Mouse (Mus musculus): Measurements from ENCODE around the gene Fcmr. TPM values are rescaled to one million over a fixed set of nuclear protein-coding genes. Genes with fewer than 3 reads are reported as not detected.

The Fcmr gene
- polyA plus RNA-seq, 1 experiment from 2014 or later, result 1.6 TPM

- no peaks in the 10 kb centered on the region for H3K36me3 ChIP-seq (ENCODE audit: control insufficient read depth, insufficient read depth, low read length)
- H3K9ac ChIP-seq (ENCODE audit: low read depth, low read length), result no peak overlapping the region
- H3K4me2 ChIP-seq, result no peak overlapping the region
- H3K4me3 ChIP-seq (ENCODE audit: low read depth, low read length), result no peak overlapping the region
- no peak for ATAC-seq (replicated peaks; ENCODE audit: insufficient number of reproducible peaks, low FRiP score, low TSS enrichment)
- H3K27ac ChIP-seq (ENCODE audit: low read depth, low read length), result no peak overlapping the region
- H3K9me3 ChIP-seq (replicated peaks; ENCODE audit: control insufficient read depth, low read length), result no peaks in the 10 kb centered on the region
- H3K4me1 ChIP-seq (ENCODE audit: control insufficient read depth, insufficient read depth, low read length), result peaks cover 8% of the 10 kb centered on the region; the same call in 1 of the 2 replicates
- WGBS (ENCODE audit: insufficient replicate concordance), result 81% methylated on average over 10 of the region's 10 CpGs
- 0 out of 2 replicates have a peak, but pooled peaks cover 3% of the 10 kb centered on the region for H3K27me3 ChIP-seq (ENCODE audit: control insufficient read depth, insufficient read depth, low read length)
Measured at GRCm38 (mm10) chr1:130849530-130850214, 15.8 kb upstream of the Fcmr start.

GRCm38 (mm10) chr1:130850405-130850804, 15.1 kb upstream of the Fcmr start:
- Histone ChIP-seq H3K27ac (ENCODE audit: low read depth, low read length) (no peak overlapping the region), H3K4me2 (no peak overlapping the region), H3K36me3 (ENCODE audit: control insufficient read depth, insufficient read depth, low read length) (no peaks in the 10 kb centered on the region), H3K4me3 (ENCODE audit: low read depth, low read length) (no peak overlapping the region), H3K9ac (ENCODE audit: low read depth, low read length) (no peak overlapping the region), H3K27me3 (ENCODE audit: control insufficient read depth, insufficient read depth, low read length) (0 out of 2 replicates have a peak, but pooled peaks cover 3% of the 10 kb centered on the region), H3K4me1 (ENCODE audit: control insufficient read depth, insufficient read depth, low read length) (peaks cover 8% of the 10 kb centered on the region; the same call in 1 of the 2 replicates), H3K9me3 (replicated peaks; ENCODE audit: control insufficient read depth, low read length) (no peaks in the 10 kb centered on the region)
- no peak for ATAC-seq (replicated peaks; ENCODE audit: insufficient number of reproducible peaks, low FRiP score, low TSS enrichment)
- WGBS (ENCODE audit: insufficient replicate concordance), result 52% methylated on average over 5 of the region's 5 CpGs

GRCm38 (mm10) chr1:130854819-130855218, 10.7 kb upstream of the Fcmr start:
- no peaks in the 10 kb centered on the region for H3K27me3 ChIP-seq (ENCODE audit: control insufficient read depth, insufficient read depth, low read length)
- ATAC-seq (replicated peaks; ENCODE audit: insufficient number of reproducible peaks, low FRiP score, low TSS enrichment), result no peak

GRCm38 (mm10) chr1:130855723-130856122, 9.7 kb upstream of the Fcmr start:
- Histone ChIP-seq H3K27ac (ENCODE audit: low read depth, low read length) (no peak overlapping the region), H3K4me1 (ENCODE audit: control insufficient read depth, insufficient read depth, low read length) (peaks cover 1% of the 10 kb centered on the region; the same call in 1 of the 2 replicates), H3K9ac (ENCODE audit: low read depth, low read length) (no peak overlapping the region), H3K27me3 (ENCODE audit: control insufficient read depth, insufficient read depth, low read length) (no peaks in the 10 kb centered on the region), H3K4me3 (ENCODE audit: low read depth, low read length) (no peak overlapping the region), H3K9me3 (replicated peaks; ENCODE audit: control insufficient read depth, low read length) (no peaks in the 10 kb centered on the region), H3K4me2 (no peak overlapping the region), H3K36me3 (ENCODE audit: control insufficient read depth, insufficient read depth, low read length) (no peaks in the 10 kb centered on the region)
- no peak for ATAC-seq (replicated peaks; ENCODE audit: insufficient number of reproducible peaks, low FRiP score, low TSS enrichment)
- WGBS (ENCODE audit: insufficient replicate concordance), result 77% methylated on average over 2 of the region's 2 CpGs

More at GRCm38 (mm10) chr1:130854819-130855218, 10.7 kb upstream of the Fcmr start:
- Histone ChIP-seq H3K9ac (ENCODE audit: low read depth, low read length) (no peak overlapping the region), H3K4me1 (ENCODE audit: control insufficient read depth, insufficient read depth, low read length) (peaks cover 8% of the 10 kb centered on the region; the same call in 1 of the 2 replicates), H3K9me3 (replicated peaks; ENCODE audit: control insufficient read depth, low read length) (no peaks in the 10 kb centered on the region), H3K36me3 (ENCODE audit: control insufficient read depth, insufficient read depth, low read length) (no peaks in the 10 kb centered on the region), H3K4me2 (no peak overlapping the region), H3K4me3 (ENCODE audit: low read depth, low read length) (no peak overlapping the region), H3K27ac (ENCODE audit: low read depth, low read length) (no peak overlapping the region)
- 80% methylated on average over 9 of the region's 9 CpGs for WGBS (ENCODE audit: insufficient replicate concordance)

- Histone ChIP-seq H3K4me1 (ENCODE audit: control insufficient read depth, insufficient read depth, low read length) (no peaks in the 10 kb centered on the region), H3K9me3 (replicated peaks; ENCODE audit: control insufficient read depth, low read length) (no peaks in the 10 kb centered on the region), H3K9ac (ENCODE audit: low read depth, low read length) (no peak overlapping the region), H3K36me3 (ENCODE audit: control insufficient read depth, insufficient read depth, low read length) (no peaks in the 10 kb centered on the region), H3K27me3 (ENCODE audit: control insufficient read depth, insufficient read depth, low read length) (no peaks in the 10 kb centered on the region), H3K27ac (ENCODE audit: low read depth, low read length) (no peak overlapping the region), H3K4me2 (no peak overlapping the region), H3K4me3 (ENCODE audit: low read depth, low read length) (no peak overlapping the region)
- no peak for ATAC-seq (replicated peaks; ENCODE audit: insufficient number of reproducible peaks, low FRiP score, low TSS enrichment)
- WGBS (ENCODE audit: insufficient replicate concordance), result 85% methylated on average over 4 of the region's 4 CpGs
Measured at GRCm38 (mm10) chr1:130857456-130857855, 8.0 kb upstream of the Fcmr start.

- no peak for ATAC-seq (replicated peaks; ENCODE audit: insufficient number of reproducible peaks, low FRiP score, low TSS enrichment)
Measured at GRCm38 (mm10) chr1:130864238-130864637, 1.2 kb upstream of the Fcmr start.

GRCm38 (mm10) chr1:130864741-130865140, 728 bp upstream of the Fcmr start:
- Histone ChIP-seq H3K4me3 (ENCODE audit: low read depth, low read length) (no peak overlapping the region), H3K36me3 (ENCODE audit: control insufficient read depth, insufficient read depth, low read length) (no peaks in the 10 kb centered on the region), H3K27ac (ENCODE audit: low read depth, low read length) (no peak overlapping the region), H3K27me3 (ENCODE audit: control insufficient read depth, insufficient read depth, low read length) (no peaks in the 10 kb centered on the region), H3K9me3 (replicated peaks; ENCODE audit: control insufficient read depth, low read length) (no peaks in the 10 kb centered on the region), H3K4me1 (ENCODE audit: control insufficient read depth, insufficient read depth, low read length) (no peaks in the 10 kb centered on the region), H3K4me2 (no peak overlapping the region), H3K9ac (ENCODE audit: low read depth, low read length) (no peak overlapping the region)
- WGBS (ENCODE audit: insufficient replicate concordance), result 82% methylated on average over 5 of the region's 5 CpGs
- ATAC-seq (replicated peaks; ENCODE audit: insufficient number of reproducible peaks, low FRiP score, low TSS enrichment), result no peak

More at GRCm38 (mm10) chr1:130864238-130864637, 1.2 kb upstream of the Fcmr start:
- H3K4me2 ChIP-seq, result no peak overlapping the region
- H3K27me3 ChIP-seq (ENCODE audit: control insufficient read depth, insufficient read depth, low read length), result no peaks in the 10 kb centered on the region
- H3K27ac ChIP-seq (ENCODE audit: low read depth, low read length), result no peak overlapping the region
- H3K4me3 ChIP-seq (ENCODE audit: low read depth, low read length), result no peak overlapping the region
- no peak overlapping the region for H3K9ac ChIP-seq (ENCODE audit: low read depth, low read length)
- H3K36me3 ChIP-seq (ENCODE audit: control insufficient read depth, insufficient read depth, low read length), result no peaks in the 10 kb centered on the region
- no peaks in the 10 kb centered on the region for H3K4me1 ChIP-seq (ENCODE audit: control insufficient read depth, insufficient read depth, low read length)
- WGBS (ENCODE audit: insufficient replicate concordance), result 75% methylated on average over 4 of the region's 4 CpGs
- no peaks in the 10 kb centered on the region for H3K9me3 ChIP-seq (replicated peaks; ENCODE audit: control insufficient read depth, low read length)

GRCm38 (mm10) chr1:130872912-130873311, 7.4 kb downstream of the Fcmr start:
- 78% methylated on average over 2 of the region's 2 CpGs for WGBS (ENCODE audit: insufficient replicate concordance)
- Histone ChIP-seq H3K27ac (ENCODE audit: low read depth, low read length) (no peak overlapping the region), H3K4me3 (ENCODE audit: low read depth, low read length) (no peak overlapping the region), H3K36me3 (ENCODE audit: control insufficient read depth, insufficient read depth, low read length) (no peaks in the 10 kb centered on the region), H3K27me3 (ENCODE audit: control insufficient read depth, insufficient read depth, low read length) (peaks cover 8% of the 10 kb centered on the region), H3K4me1 (ENCODE audit: control insufficient read depth, insufficient read depth, low read length) (no peaks in the 10 kb centered on the region), H3K9me3 (replicated peaks; ENCODE audit: control insufficient read depth, low read length) (no peaks in the 10 kb centered on the region), H3K4me2 (no peak overlapping the region), H3K9ac (ENCODE audit: low read depth, low read length) (no peak overlapping the region)
- no peak for ATAC-seq (replicated peaks; ENCODE audit: insufficient number of reproducible peaks, low FRiP score, low TSS enrichment)

- no peak overlapping the region for H3K9ac ChIP-seq (ENCODE audit: low read depth, low read length)
- H3K4me3 ChIP-seq (ENCODE audit: low read depth, low read length), result no peak overlapping the region
- peaks cover 22% of the 10 kb centered on the region for H3K27me3 ChIP-seq (ENCODE audit: control insufficient read depth, insufficient read depth, low read length)
- 0 out of 2 replicates have a peak, but pooled peaks cover 2% of the 10 kb centered on the region for H3K4me1 ChIP-seq (ENCODE audit: control insufficient read depth, insufficient read depth, low read length)
- no peak overlapping the region for H3K4me2 ChIP-seq
- no peak; the same call in 1 of the 2 replicates for ATAC-seq (replicated peaks; ENCODE audit: insufficient number of reproducible peaks, low FRiP score, low TSS enrichment)
- no peaks in the 10 kb centered on the region for H3K9me3 ChIP-seq (replicated peaks; ENCODE audit: control insufficient read depth, low read length)
- no peak overlapping the region for H3K27ac ChIP-seq (ENCODE audit: low read depth, low read length)
- WGBS (ENCODE audit: insufficient replicate concordance), result 28% methylated on average over 3 of the region's 3 CpGs
- H3K36me3 ChIP-seq (ENCODE audit: control insufficient read depth, insufficient read depth, low read length), result no peaks in the 10 kb centered on the region
Measured at GRCm38 (mm10) chr1:130875139-130875538, 9.7 kb downstream of the Fcmr start.
